Comparison of ENCODE assay signal across 11 mouse cellular contexts in the genomic region with DNA sequence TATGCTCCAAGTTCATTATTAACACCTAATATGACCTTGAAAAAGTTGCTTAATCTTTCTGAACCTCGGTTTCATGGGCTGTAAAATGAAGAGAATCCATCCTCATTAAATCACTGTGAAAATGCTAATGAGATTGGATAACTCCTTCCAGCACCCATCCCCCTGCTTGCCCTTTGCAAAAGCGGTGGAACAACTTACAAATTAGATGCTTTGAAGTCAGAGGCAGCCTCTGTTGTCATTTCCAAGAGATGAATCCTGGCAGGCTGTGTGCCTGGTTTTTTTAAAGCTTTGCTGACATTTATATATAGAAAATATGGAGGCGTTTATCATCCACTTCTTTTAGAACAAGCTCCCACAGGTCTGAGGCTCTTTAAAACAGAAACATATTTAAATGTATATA.
DNase-seq lines count a peak whose midpoint lies in the region; ATAC-seq and TF ChIP-seq lines count a peak whose summit lies in the region.
"Had no signal": no experiment of that assay in that cellular context is flagged by ENCODE, and none has a peak within 500 bp of the region (broad histone marks: within the 10 kb centered on the region; RNA-seq: fewer than 3 reads in every experiment).

No protein-coding gene starts in this region.

- peak; percentile 5 for DNase-seq in hindbrain, embryonic 11.5 days (ENCODE audit: low spot score)
- no peak for DNase-seq in hindbrain, embryonic 10.5 days (ENCODE audit: low spot score)
- peak; percentile 89 for DNase-seq in forebrain, embryonic 14.5 days (ENCODE audit: low spot score)
- peak; percentile 11 to 26 for DNase-seq in layer of hippocampus, postnatal 36 days
- DNase-seq in right cerebral cortex, adult 2 months (ENCODE audit: low spot score in 2 of 2) = peak; percentile 70 to 73
- DNase-seq in yolk sac, embryonic 10.5 days (ENCODE audit: low spot score) = no peak
- no peak for DNase-seq in stomach, postnatal 0 days (ENCODE audit: low spot score)
- no peak for DNase-seq in gastrocnemius, adult 2 months
- DNase-seq: cerebellum, adult 2 months; kidney, adult 8-10 months had no signal

- H3K36me3 ChIP-seq in hindbrain, embryonic 11.5 days (ENCODE audit: control insufficient read depth, insufficient read depth, low read length) = no peaks in the 10 kb centered on the region
- no peaks in the 10 kb centered on the region for H3K36me3 ChIP-seq in hindbrain, embryonic 10.5 days
- H3K36me3 ChIP-seq in forebrain, embryonic 14.5 days (ENCODE audit: control insufficient read depth, insufficient read depth, low read length) = no peaks in the 10 kb centered on the region
- H3K36me3 ChIP-seq in stomach, postnatal 0 days (ENCODE audit: control insufficient read depth, insufficient read depth, low read length) = no peaks in the 10 kb centered on the region

- no peaks in the 10 kb centered on the region for H3K27me3 ChIP-seq in hindbrain, embryonic 11.5 days (ENCODE audit: control insufficient read depth, insufficient read depth, low read length)
- H3K27me3 ChIP-seq in hindbrain, embryonic 10.5 days (ENCODE audit: insufficient read depth, poor library complexity, severe bottlenecking) = no peaks in the 10 kb centered on the region
- no peaks in the 10 kb centered on the region for H3K27me3 ChIP-seq in forebrain, embryonic 14.5 days (replicated peaks; ENCODE audit: control insufficient read depth, insufficient read depth, low read length)
- no peaks in the 10 kb centered on the region for H3K27me3 ChIP-seq in stomach, postnatal 0 days (ENCODE audit: control insufficient read depth, insufficient read depth, low read length)

- H3K9ac ChIP-seq in hindbrain, embryonic 11.5 days (ENCODE audit: low read depth, low read length) = no peak overlapping the region
- no peak overlapping the region for H3K9ac ChIP-seq in forebrain, embryonic 14.5 days (ENCODE audit: low read length)
- no peak overlapping the region for H3K9ac ChIP-seq in stomach, postnatal 0 days (ENCODE audit: low read length)

- no peaks in the 10 kb centered on the region for H3K9me3 ChIP-seq in hindbrain, embryonic 11.5 days (ENCODE audit: control insufficient read depth, low read length)
- H3K9me3 ChIP-seq in hindbrain, embryonic 10.5 days = 0 out of 2 replicates have a peak, but pooled peaks cover 3% of the 10 kb centered on the region
- H3K9me3 ChIP-seq in forebrain, embryonic 14.5 days (replicated peaks; ENCODE audit: control insufficient read depth, low read length) = peaks cover 3% of the 10 kb centered on the region; the same call in 1 of the 2 replicates
- H3K9me3 ChIP-seq in stomach, postnatal 0 days (ENCODE audit: control insufficient read depth, low read length) = no peaks in the 10 kb centered on the region

- ATAC-seq in hindbrain, embryonic 11.5 days (ENCODE audit: low FRiP score) = no peak
- ATAC-seq in forebrain, embryonic 14.5 days = peak; percentile 90
- ATAC-seq in stomach, postnatal 0 days (ENCODE audit: low FRiP score, low TSS enrichment) = no peak

- intact Hi-C loops in gastrocnemius, adult 2 months (cut with DNase I) = no loop called here

- no peak overlapping the region for H3K4me3 ChIP-seq in hindbrain, embryonic 11.5 days (ENCODE audit: low read depth, low read length)
- no peak overlapping the region for H3K4me3 ChIP-seq in hindbrain, embryonic 10.5 days
- no peak overlapping the region for H3K4me3 ChIP-seq in forebrain, embryonic 14.5 days (ENCODE audit: low read depth, low read length)
- no peak overlapping the region for H3K4me3 ChIP-seq in stomach, postnatal 0 days (ENCODE audit: low read depth, low read length)
- no peak overlapping the region for H3K4me3 ChIP-seq in gastrocnemius, adult 2 months

- no peak overlapping the region for H3K4me2 ChIP-seq in hindbrain, embryonic 11.5 days (replicated peaks; ENCODE audit: low read depth, low read length)
- H3K4me2 ChIP-seq in forebrain, embryonic 14.5 days (ENCODE audit: low read length) = no peak overlapping the region
- no peak overlapping the region for H3K4me2 ChIP-seq in stomach, postnatal 0 days (replicated peaks; ENCODE audit: low read depth)
- H3K4me2 ChIP-seq: liver, embryonic 11.5 days had no signal

- no peak for TF ChIP-seq CTCF in stomach, postnatal 0 days (IDR thresholded peaks at IDR 0.05; ENCODE audit: low read depth)
- TF ChIP-seq CTCF in gastrocnemius, adult 2 months (IDR thresholded peaks at IDR 0.05) = no peak

- 35% methylated on average over 3 of the region's 3 CpGs for WGBS in hindbrain, embryonic 11.5 days
- 34% methylated on average over 3 of the region's 3 CpGs for WGBS in hindbrain, embryonic 10.5 days
- 8% methylated on average over 3 of the region's 3 CpGs for WGBS in forebrain, embryonic 14.5 days
- WGBS in stomach, postnatal 0 days = 21% methylated on average over 3 of the region's 3 CpGs

- H3K27ac ChIP-seq in hindbrain, embryonic 11.5 days (ENCODE audit: low read depth, low read length) = no peak overlapping the region
- no peak overlapping the region for H3K27ac ChIP-seq in hindbrain, embryonic 10.5 days
- H3K27ac ChIP-seq in forebrain, embryonic 14.5 days (ENCODE audit: low read depth, low read length) = peak overlapping the region; percentile 49; the same call in 1 of the 2 replicates
- H3K27ac ChIP-seq in stomach, postnatal 0 days (replicated peaks) = no peak overlapping the region
- H3K27ac ChIP-seq in gastrocnemius, adult 2 months = no peak overlapping the region

- TF ChIP-seq EP300 in stomach, postnatal 0 days (optimal IDR thresholded peaks at IDR 0.05) = no peak

- no peaks in the 10 kb centered on the region for H3K4me1 ChIP-seq in hindbrain, embryonic 11.5 days (replicated peaks; ENCODE audit: control insufficient read depth, insufficient read depth, low read length)
- H3K4me1 ChIP-seq in hindbrain, embryonic 10.5 days (replicated peaks) = no peaks in the 10 kb centered on the region
- peaks cover 10% of the 10 kb centered on the region; the same call in 1 of the 2 replicates for H3K4me1 ChIP-seq in forebrain, embryonic 14.5 days (ENCODE audit: control insufficient read depth, insufficient read depth, low read length)
- no peaks in the 10 kb centered on the region for H3K4me1 ChIP-seq in stomach, postnatal 0 days (replicated peaks; ENCODE audit: control insufficient read depth, insufficient read depth)

Comparison
In these comparisons a context has a peak if more than half of its experiments do, and no peak if none do; other contexts are left out.
1. DNase-seq: peak in hindbrain, embryonic 11.5 days (single experiment), forebrain, embryonic 14.5 days (single experiment), layer of hippocampus, postnatal 36 days (2 of 2) and right cerebral cortex, adult 2 months (2 of 2); none in hindbrain, embryonic 10.5 days (single experiment), yolk sac, embryonic 10.5 days (single experiment), stomach, postnatal 0 days (single experiment) and gastrocnemius, adult 2 months (single experiment).